Mouse (Mus musculus) forebrain, embryonic 11.5 days (tissue): Measurements from ENCODE around the gene Myadml2. TPM values are rescaled to one million over a fixed set of nuclear protein-coding genes. Genes with fewer than 3 reads are reported as not detected.

Experiments used
- ATAC-seq: fragments of 200-750 bp; cut with Nextera tagmentation; replicated peaks from 2 replicates; pipeline ENCODE4 v1.8.0; 2017; ENCODE audit warnings: moderate TSS enrichment; ENCODE audit not compliant: low FRiP score
- DNase-seq: peaks from one replicate; pipeline ENCODE4 v3.0.0-alpha.2; 2017; ENCODE audit warnings: low spot score
- H3K27ac ChIP-seq: fragments of 300-500 bp; sonication (generic); 2 replicates; pipeline ENCODE4 v1.5.1; 2014; ENCODE audit warnings: low read depth, low read length
- H3K27me3 ChIP-seq: fragments of 300-500 bp; sonication (generic); 2 replicates; pipeline ENCODE4 v1.6.1; 2014; ENCODE audit warnings: mild to moderate bottlenecking, low read length, mixed read lengths; ENCODE audit not compliant: control insufficient read depth, insufficient read depth
- H3K36me3 ChIP-seq: fragments of 300-500 bp; sonication (generic); 2 replicates; pipeline ENCODE4 v1.6.1; 2014; ENCODE audit warnings: mild to moderate bottlenecking, low read length, moderate library complexity, mixed read lengths; ENCODE audit not compliant: control insufficient read depth, insufficient read depth
- H3K4me1 ChIP-seq: fragments of 300-500 bp; sonication (generic); replicated peaks from 2 replicates; pipeline ENCODE4 v1.6.1; 2014; ENCODE audit warnings: low read length, mixed read lengths; ENCODE audit not compliant: control insufficient read depth, insufficient read depth
- H3K4me2 ChIP-seq: fragments of 300-500 bp; sonication (generic); 2 replicates; pipeline ENCODE4 v1.6.1; 2014; ENCODE audit warnings: low read depth, mild to moderate bottlenecking, low read length, moderate library complexity, mixed read lengths; ENCODE audit not compliant: severe bottlenecking
- H3K4me3 ChIP-seq: fragments of 300-500 bp; sonication (generic); 2 replicates; pipeline ENCODE4 v1.5.1; 2014; ENCODE audit warnings: low read depth, low read length
- H3K9ac ChIP-seq: fragments of 300-500 bp; sonication (generic); 2 replicates; pipeline ENCODE4 v1.6.1; 2014; ENCODE audit warnings: low read length
- H3K9me3 ChIP-seq: fragments of 300-500 bp; sonication (generic); 2 replicates; pipeline ENCODE4 v1.6.1; 2016; ENCODE audit warnings: low read length, mixed read lengths; ENCODE audit not compliant: control insufficient read depth
- WGBS: fragments of 180-500 bp; shearing (Covaris S2); extraction: QIAGEN DNeasy Blood & Tissue Kit; methylation state at CpG from one replicate; pipeline ENCODE4 v1.1.7; 2014; 5-methylcytosine and 5-hydroxymethylcytosine counted together
- polyA plus RNA-seq: library from polyadenylated mRNA; unstranded; fragments of >200 nt; fragmentation: Nextera tagmentation; extraction: Ambion mirVana; gene quantifications from 2 replicates; pipeline ENCODE4 v1.2.1, GENCODE M21; 2014

Gene Myadml2
- polyA plus RNA-seq, 1 experiment from 2014 or later, result 0.51 TPM

GRCm38 (mm10) chr11:120615606-120616203 is 32.3 kb downstream of the Myadml2 start:
- no peak overlapping the region for H3K27ac ChIP-seq
- ATAC-seq, result no peak
- no peaks in the 10 kb centered on the region for H3K27me3 ChIP-seq
- H3K4me3 ChIP-seq, result no peak overlapping the region
- peaks cover 11% of the 10 kb centered on the region; the same call in 1 of the 2 replicates for H3K4me1 ChIP-seq
- peaks cover 3% of the 10 kb centered on the region; the same call in 1 of the 2 replicates for H3K36me3 ChIP-seq
- H3K4me2 ChIP-seq, result 0 out of 2 replicates have a peak overlapping the region, but pooled peaks have one; percentile 21
- WGBS, result 92% methylated on average over 11 of the region's 11 CpGs
- H3K9me3 ChIP-seq, result no peaks in the 10 kb centered on the region
- no peak for DNase-seq
- H3K9ac ChIP-seq, result no peak overlapping the region

GRCm38 (mm10) chr11:120615167-120615566 is 32.8 kb downstream of the Myadml2 start:
- WGBS, result 95% methylated on average over 6 of the region's 6 CpGs
- H3K4me2 ChIP-seq, result no peak overlapping the region
- H3K4me3 ChIP-seq, result no peak overlapping the region
- DNase-seq (no peak), ATAC-seq (no peak)
- peaks cover 11% of the 10 kb centered on the region; the same call in 1 of the 2 replicates for H3K4me1 ChIP-seq
- no peaks in the 10 kb centered on the region for H3K27me3 ChIP-seq
- H3K9ac ChIP-seq, result no peak overlapping the region
- no peaks in the 10 kb centered on the region for H3K9me3 ChIP-seq
- no peak overlapping the region for H3K27ac ChIP-seq
- H3K36me3 ChIP-seq, result no peaks in the 10 kb centered on the region; the same call in 1 of the 2 replicates

- Histone ChIP-seq H3K27me3 (no peaks in the 10 kb centered on the region), H3K9me3 (no peaks in the 10 kb centered on the region), H3K9ac (no peak overlapping the region), H3K4me1 (peaks cover 11% of the 10 kb centered on the region; the same call in 1 of the 2 replicates), H3K4me3 (no peak overlapping the region), H3K27ac (no peak overlapping the region), H3K36me3 (no peaks in the 10 kb centered on the region; the same call in 1 of the 2 replicates), H3K4me2 (no peak overlapping the region)
- DNase-seq, result no peak
- ATAC-seq, result no peak
- WGBS, result 89% methylated on average over 8 of the region's 8 CpGs
Observed at GRCm38 (mm10) chr11:120613976-120614375, 34.0 kb downstream of the Myadml2 start.

DNA sequence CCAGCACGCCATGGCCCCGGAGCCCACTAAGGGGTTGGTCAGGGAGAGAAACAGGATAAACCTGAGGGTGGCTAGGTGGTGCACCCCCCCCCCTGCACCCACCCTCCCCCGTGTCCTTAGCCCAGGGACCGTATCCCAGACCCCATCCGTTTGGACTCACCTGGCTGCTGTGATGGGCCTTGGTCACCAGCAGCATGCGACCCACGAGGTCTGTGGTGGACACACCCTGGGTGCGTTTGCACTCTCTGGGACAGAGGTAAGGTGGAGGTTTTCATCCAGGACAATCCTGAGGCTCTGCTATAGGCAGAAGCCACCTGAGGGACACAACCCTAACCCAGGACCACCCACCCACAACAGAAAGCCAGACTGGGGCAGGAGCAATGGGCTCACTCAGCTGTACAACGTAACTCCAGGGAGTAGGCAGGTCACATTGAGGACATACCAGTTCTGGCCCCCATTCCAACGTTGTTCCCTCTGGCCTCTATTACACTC is 34.4 kb downstream of the Myadml2 start:
- Histone ChIP-seq H3K9me3 (no peaks in the 10 kb centered on the region), H3K4me2 (no peak overlapping the region), H3K4me1 (peaks cover 11% of the 10 kb centered on the region; the same call in 1 of the 2 replicates), H3K27ac (no peak overlapping the region), H3K4me3 (no peak overlapping the region), H3K36me3 (no peaks in the 10 kb centered on the region; the same call in 1 of the 2 replicates), H3K27me3 (no peaks in the 10 kb centered on the region), H3K9ac (no peak overlapping the region)
- 86% methylated on average over 10 of the region's 10 CpGs for WGBS
- ATAC-seq, result no peak
- DNase-seq, result peak; percentile 51

DNA sequence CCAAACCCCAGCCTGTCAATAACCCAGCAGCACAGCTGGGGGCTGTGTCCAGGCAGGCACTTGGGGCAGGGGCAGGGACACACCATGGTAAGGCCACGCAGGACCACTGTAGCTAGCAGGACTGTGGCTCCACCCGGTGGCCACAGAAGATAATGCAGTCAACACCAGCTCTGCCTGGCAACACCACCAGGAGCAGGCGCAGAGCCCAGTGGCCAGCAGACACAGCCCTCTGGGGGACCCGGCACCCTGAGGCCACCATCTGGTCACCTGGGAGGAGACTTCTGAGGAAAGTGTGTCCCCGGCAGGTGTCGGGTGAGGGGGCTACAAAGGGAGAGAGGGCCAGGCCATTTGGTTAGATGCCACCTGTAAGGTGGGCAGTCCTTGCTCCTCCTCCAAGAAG is 35.2 kb downstream of the Myadml2 start:
- no peak overlapping the region for H3K4me2 ChIP-seq
- 0 out of 2 replicates have a peak, but pooled peaks have one; percentile 11 for ATAC-seq
- WGBS, result 47% methylated on average over 6 of the region's 6 CpGs
- no peak overlapping the region for H3K27ac ChIP-seq
- H3K4me3 ChIP-seq, result no peak overlapping the region
- no peaks in the 10 kb centered on the region for H3K9me3 ChIP-seq
- peak; percentile 87 for DNase-seq
- peaks cover 13% of the 10 kb centered on the region; the same call in 1 of the 2 replicates for H3K4me1 ChIP-seq
- H3K9ac ChIP-seq, result no peak overlapping the region
- H3K36me3 ChIP-seq, result no peaks in the 10 kb centered on the region; the same call in 1 of the 2 replicates
- no peaks in the 10 kb centered on the region for H3K27me3 ChIP-seq

GRCm38 (mm10) chr11:120610477-120611046 is 37.4 kb downstream of the Myadml2 start:
- WGBS, result 79% methylated on average over 9 of the region's 9 CpGs
- Histone ChIP-seq H3K9me3 (no peaks in the 10 kb centered on the region), H3K4me3 (no peak overlapping the region), H3K4me1 (peaks cover 2% of the 10 kb centered on the region; the same call in 1 of the 2 replicates), H3K27ac (no peak overlapping the region), H3K27me3 (no peaks in the 10 kb centered on the region), H3K9ac (no peak overlapping the region), H3K36me3 (no peaks in the 10 kb centered on the region; the same call in 1 of the 2 replicates), H3K4me2 (no peak overlapping the region)
- DNase-seq (peak; percentile 50), ATAC-seq (no peak)

- H3K9me3 ChIP-seq, result no peaks in the 10 kb centered on the region
- no peak overlapping the region for H3K27ac ChIP-seq
- no peaks in the 10 kb centered on the region; the same call in 1 of the 2 replicates for H3K36me3 ChIP-seq
- DNase-seq (peak; percentile 59), ATAC-seq (no peak; the same call in 1 of the 2 replicates)
- H3K27me3 ChIP-seq, result no peaks in the 10 kb centered on the region
- 34% methylated on average over 8 of the region's 8 CpGs for WGBS
- H3K4me2 ChIP-seq, result no peak overlapping the region
- H3K4me3 ChIP-seq, result no peak overlapping the region
- peak overlapping the region; percentile 8; the same call in 1 of the 2 replicates for H3K9ac ChIP-seq
- peaks cover 2% of the 10 kb centered on the region; the same call in 1 of the 2 replicates for H3K4me1 ChIP-seq
Observed at GRCm38 (mm10) chr11:120609250-120609649, 38.7 kb downstream of the Myadml2 start.

GRCm38 (mm10) chr11:120608241-120609034 is 39.5 kb downstream of the Myadml2 start, which contains the start of gene Npb:
Gene Npb (plus strand): TSS chr11:120608477.
- Histone ChIP-seq H3K9me3 (no peaks in the 10 kb centered on the region), H3K4me3 (peak within 1 kb of the TSS; percentile 16; the same call in 1 of the 2 replicates), H3K9ac (peak within 1 kb of the TSS; percentile 37), H3K4me2 (peak within 1 kb of the TSS; percentile 40), H3K4me1 (peaks cover 2% of the 10 kb centered on the region; the same call in 1 of the 2 replicates), H3K27ac (no peak within 1 kb of the TSS), H3K36me3 (peaks cover under 1% of the 10 kb centered on the region; the same call in 1 of the 2 replicates), H3K27me3 (no peaks in the 10 kb centered on the region)
- 4% methylated on average over 45 of the region's 45 CpGs for WGBS
- DNase-seq (peak; percentile 63), ATAC-seq (0 out of 2 replicates have a peak, but pooled peaks have one; percentile 19)
